Mouse (Mus musculus) hindbrain, embryonic 15.5 days (tissue): ENCODE data around the gene Lsm4. TPM values are rescaled to one million over a fixed set of nuclear protein-coding genes. Genes with fewer than 3 reads are reported as not detected.

Source experiments
- ATAC-seq: fragments of 200-750 bp; cut with Nextera tagmentation; 2 replicates; pipeline ENCODE4 v1.8.0; 2017; ENCODE audit warnings: low read depth, moderate number of reproducible peaks, moderate TSS enrichment; ENCODE audit not compliant: low FRiP score
- H3K27ac ChIP-seq: fragments of 300-500 bp; sonication (generic); replicated peaks from 2 replicates; pipeline ENCODE4 v1.5.1; 2015; ENCODE audit warnings: mild to moderate bottlenecking, inconsistent platforms
- H3K27me3 ChIP-seq: fragments of 300-500 bp; sonication (generic); 2 replicates; pipeline ENCODE4 v1.6.1; 2015; ENCODE audit warnings: control low read depth, inconsistent platforms
- H3K36me3 ChIP-seq: fragments of 300-500 bp; sonication (generic); 2 replicates; pipeline ENCODE4 v1.6.1; 2015; ENCODE audit warnings: control low read depth, inconsistent platforms
- H3K4me1 ChIP-seq: fragments of 300-500 bp; sonication (generic); replicated peaks from 2 replicates; pipeline ENCODE4 v1.6.1; 2015; ENCODE audit warnings: control low read depth, inconsistent platforms
- H3K4me2 ChIP-seq: fragments of 300-500 bp; sonication (generic); 2 replicates; pipeline ENCODE4 v1.6.1; 2015; ENCODE audit warnings: moderate library complexity, mild to moderate bottlenecking, inconsistent platforms
- H3K4me3 ChIP-seq: fragments of 300-500 bp; sonication (generic); 2 replicates; pipeline ENCODE4 v1.5.1; 2015; ENCODE audit warnings: mild to moderate bottlenecking, inconsistent platforms
- H3K9ac ChIP-seq: fragments of 300-500 bp; sonication (generic); 2 replicates; pipeline ENCODE4 v1.6.1; 2015; ENCODE audit warnings: inconsistent platforms
- H3K9me3 ChIP-seq: fragments of 300-500 bp; sonication (generic); 2 replicates; pipeline ENCODE4 v1.6.1; 2016; ENCODE audit warnings: control low read depth, inconsistent platforms
- WGBS: fragments of 180-500 bp; shearing (Covaris S2); methylation state at CpG from one replicate; pipeline ENCODE4 v1.1.7; 2015; 5-methylcytosine and 5-hydroxymethylcytosine counted together
- polyA plus RNA-seq: library from polyadenylated mRNA; unstranded; fragments of >200 nt; fragmentation: Nextera tagmentation; extraction: Ambion mirVana; gene quantifications from 2 replicates; pipeline ENCODE4 v1.2.1, GENCODE M21; 2015

The Lsm4 gene
- polyA plus RNA-seq, 1 experiment from 2014 or later: 192 TPM

DNA sequence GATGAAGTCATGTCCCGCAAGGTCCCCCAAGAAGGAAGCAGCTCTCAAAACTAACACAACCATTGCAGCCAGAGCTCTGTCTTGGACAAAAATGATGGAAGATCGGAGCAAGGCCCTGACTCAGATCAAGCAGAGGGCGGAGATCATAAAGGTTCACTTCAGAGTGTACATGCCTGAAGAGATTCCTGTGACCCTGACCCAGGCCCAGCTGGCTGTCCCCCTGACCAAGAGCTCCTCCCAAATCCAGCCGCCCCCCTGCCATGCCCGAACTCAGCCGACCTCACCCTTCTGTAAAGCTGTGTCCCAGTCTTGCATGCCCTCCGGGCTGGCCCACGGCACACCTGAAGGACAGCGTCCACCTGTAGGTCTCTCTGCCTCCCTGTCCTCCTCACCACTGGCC, 36.7 kb downstream of the Lsm4 start:
- Histone ChIP-seq H3K4me2 (no peak overlapping the region), H3K9me3 (no peaks in the 10 kb centered on the region), H3K4me3 (no peak overlapping the region), H3K27ac (no peak overlapping the region), H3K36me3 (no peaks in the 10 kb centered on the region), H3K27me3 (no peaks in the 10 kb centered on the region), H3K4me1 (no peaks in the 10 kb centered on the region), H3K9ac (no peak overlapping the region)
- ATAC-seq: no peak
- 89% methylated on average over 9 of the region's 9 CpGs for WGBS

GRCm38 (mm10) chr8:70710296-70710695, 37.2 kb downstream of the Lsm4 start:
- Histone ChIP-seq H3K27me3 (no peaks in the 10 kb centered on the region), H3K36me3 (no peaks in the 10 kb centered on the region), H3K4me1 (no peaks in the 10 kb centered on the region), H3K4me3 (no peak overlapping the region), H3K9ac (no peak overlapping the region), H3K9me3 (no peaks in the 10 kb centered on the region), H3K27ac (no peak overlapping the region), H3K4me2 (no peak overlapping the region)
- WGBS: 86% methylated on average over 1 of the region's 1 CpGs
- no peak for ATAC-seq

- H3K27me3 ChIP-seq: no peaks in the 10 kb centered on the region
- H3K9ac ChIP-seq: no peak overlapping the region
- WGBS: 86% methylated on average over 11 of the region's 11 CpGs
- no peaks in the 10 kb centered on the region for H3K4me1 ChIP-seq
- H3K27ac ChIP-seq: no peak overlapping the region
- no peak for ATAC-seq
- no peaks in the 10 kb centered on the region for H3K9me3 ChIP-seq
- H3K4me3 ChIP-seq: no peak overlapping the region
- H3K36me3 ChIP-seq: no peaks in the 10 kb centered on the region
- no peak overlapping the region for H3K4me2 ChIP-seq
Observed at GRCm38 (mm10) chr8:70711041-70711440, 38.0 kb downstream of the Lsm4 start.

DNA sequence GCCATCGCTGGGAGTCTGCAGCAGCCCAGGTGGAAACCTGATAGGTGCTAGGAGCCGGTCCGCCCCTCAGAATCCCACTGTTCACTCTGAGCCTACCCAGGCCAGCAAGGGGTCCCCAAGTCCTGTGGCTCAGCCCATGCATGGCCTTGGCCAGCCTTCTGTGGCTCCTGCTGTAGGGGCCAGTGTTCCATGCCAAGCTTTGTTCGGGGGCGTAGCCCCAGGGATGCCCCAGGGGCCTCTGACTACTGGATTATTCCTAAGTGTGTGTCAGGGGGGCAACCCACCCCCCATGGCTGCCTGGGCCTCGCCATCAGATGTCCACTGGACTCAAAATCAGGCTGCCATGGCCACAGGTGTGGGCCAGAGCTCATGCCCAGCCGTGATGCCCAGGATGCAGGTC, 40.9 kb downstream of the Lsm4 start:
- H3K9me3 ChIP-seq: no peaks in the 10 kb centered on the region
- H3K36me3 ChIP-seq: no peaks in the 10 kb centered on the region
- no peak overlapping the region for H3K27ac ChIP-seq
- no peak overlapping the region for H3K4me3 ChIP-seq
- WGBS: 75% methylated on average over 7 of the region's 7 CpGs
- no peaks in the 10 kb centered on the region for H3K27me3 ChIP-seq
- H3K4me1 ChIP-seq: no peaks in the 10 kb centered on the region
- H3K4me2 ChIP-seq: no peak overlapping the region
- no peak overlapping the region for H3K9ac ChIP-seq
- no peak for ATAC-seq

DNA sequence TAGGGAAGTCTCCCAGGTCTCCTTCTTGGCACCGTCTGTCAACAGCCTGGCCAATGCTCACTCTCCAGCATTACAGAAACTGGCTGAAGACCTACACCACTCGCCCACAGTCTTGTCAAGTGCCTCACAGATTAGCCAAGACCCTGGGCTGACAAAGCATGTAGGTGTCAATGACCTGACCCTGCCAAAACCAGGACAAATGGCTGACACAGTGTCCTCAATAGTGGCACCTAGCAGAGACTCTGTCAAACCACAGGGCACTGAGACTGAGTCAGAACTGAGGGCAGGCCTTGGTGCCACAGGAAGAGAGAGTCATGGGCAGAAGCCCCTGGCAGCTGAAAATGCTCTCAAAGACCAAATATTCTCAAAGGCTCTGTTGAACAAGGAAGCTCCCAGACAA, 42.0 kb downstream of the Lsm4 start:
- ATAC-seq: no peak
- Histone ChIP-seq H3K36me3 (no peaks in the 10 kb centered on the region), H3K4me1 (no peaks in the 10 kb centered on the region), H3K27me3 (no peaks in the 10 kb centered on the region), H3K9me3 (no peaks in the 10 kb centered on the region), H3K27ac (no peak overlapping the region), H3K4me2 (no peak overlapping the region), H3K9ac (no peak overlapping the region), H3K4me3 (no peak overlapping the region)
- 62% methylated on average over 2 of the region's 2 CpGs for WGBS

GRCm38 (mm10) chr8:70716521-70717400, 43.7 kb downstream of the Lsm4 start:
- WGBS: 87% methylated on average over 40 of the region's 40 CpGs
- ATAC-seq: no peak
- Histone ChIP-seq H3K27ac (no peak overlapping the region), H3K4me2 (no peak overlapping the region), H3K9ac (no peak overlapping the region), H3K36me3 (no peaks in the 10 kb centered on the region), H3K4me1 (no peaks in the 10 kb centered on the region), H3K9me3 (no peaks in the 10 kb centered on the region), H3K4me3 (no peak overlapping the region), H3K27me3 (no peaks in the 10 kb centered on the region)

DNA sequence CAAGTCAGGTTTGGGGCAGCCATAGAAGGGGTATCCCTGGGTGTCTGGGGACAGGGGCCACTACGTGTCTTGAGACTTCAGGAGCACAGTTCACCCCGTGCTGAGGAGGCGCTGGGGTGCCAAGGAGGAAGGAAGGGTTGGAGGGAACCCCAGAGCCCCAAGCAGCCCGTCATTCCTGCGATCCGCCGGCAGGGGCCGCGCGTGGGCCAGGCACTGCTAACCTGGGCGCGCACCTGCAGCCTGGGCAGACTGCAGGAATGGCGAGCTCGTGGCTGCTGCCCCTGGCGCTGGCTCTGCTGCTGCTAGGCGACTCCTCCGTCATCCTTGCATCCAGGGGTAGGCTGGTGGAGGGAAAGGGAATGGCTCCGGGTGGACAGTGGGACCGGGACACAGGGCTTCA, 45.2 kb downstream of the Lsm4 start, which contains the start of gene Gm3336:
Gm3336 (plus strand) TSS at position 247 of the 400 bp plus-strand sequence.
- Histone ChIP-seq H3K36me3 (no peaks in the 10 kb centered on the region), H3K4me1 (no peaks in the 10 kb centered on the region), H3K9me3 (no peaks in the 10 kb centered on the region), H3K4me2 (no peak within 1 kb of the TSS), H3K27me3 (no peaks in the 10 kb centered on the region), H3K4me3 (no peak within 1 kb of the TSS), H3K27ac (no peak within 1 kb of the TSS), H3K9ac (no peak within 1 kb of the TSS)
- ATAC-seq: no peak
- 1% methylated on average over 18 of the region's 19 CpGs for WGBS

DNA sequence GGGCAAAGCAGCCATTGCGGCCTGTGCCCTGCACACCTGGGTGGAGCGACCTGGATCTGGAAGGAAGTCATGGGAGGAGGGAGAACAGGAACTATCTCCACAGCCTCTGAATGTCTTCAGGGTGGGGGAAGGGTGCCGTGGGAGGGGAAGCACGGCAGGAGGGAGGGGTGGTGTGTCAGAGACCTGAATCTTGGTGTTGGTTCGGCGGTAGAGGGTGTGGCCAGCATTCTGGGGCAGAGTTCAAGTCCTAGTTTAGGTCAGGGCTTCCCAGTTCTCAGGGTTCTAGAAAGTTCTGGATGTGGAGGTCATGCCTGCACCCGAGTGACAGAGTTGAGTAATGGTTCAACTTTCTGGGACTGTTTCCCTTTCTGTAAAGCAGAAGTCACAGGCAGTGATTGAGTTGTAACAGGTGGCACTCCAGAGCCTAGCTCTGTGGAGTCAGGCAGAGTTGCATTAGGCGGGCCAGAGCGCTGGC, 46.8 kb downstream of the Lsm4 start:
- H3K9me3 ChIP-seq: no peaks in the 10 kb centered on the region
- H3K4me2 ChIP-seq: no peak overlapping the region
- H3K9ac ChIP-seq: no peak overlapping the region
- H3K4me1 ChIP-seq: no peaks in the 10 kb centered on the region
- no peak for ATAC-seq
- no peak overlapping the region for H3K4me3 ChIP-seq
- no peaks in the 10 kb centered on the region for H3K36me3 ChIP-seq
- no peaks in the 10 kb centered on the region for H3K27me3 ChIP-seq
- WGBS: 69% methylated on average over 9 of the region's 9 CpGs
- no peak overlapping the region for H3K27ac ChIP-seq

DNA sequence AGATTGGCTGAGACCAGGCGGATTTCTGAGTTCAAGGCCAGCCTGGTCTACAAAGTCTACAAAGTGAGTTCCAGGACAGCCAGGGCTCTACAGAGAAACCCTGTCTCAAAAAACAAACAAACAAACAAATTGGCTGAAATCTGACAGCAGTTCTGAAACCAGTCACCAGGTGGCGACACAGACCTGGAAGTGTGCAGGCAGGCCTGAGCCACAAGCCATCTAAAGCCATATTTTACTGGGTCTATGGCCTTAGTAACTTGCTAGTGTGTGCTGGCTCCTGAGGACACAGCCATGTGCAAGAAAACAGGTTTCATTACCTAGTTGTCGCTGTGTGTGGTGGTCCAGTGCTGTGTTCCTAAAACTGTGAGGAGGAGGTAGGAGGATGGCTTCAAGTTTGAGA, 47.7 kb downstream of the Lsm4 start:
- peak; percentile 74 for ATAC-seq
- Histone ChIP-seq H3K27me3 (no peaks in the 10 kb centered on the region), H3K36me3 (no peaks in the 10 kb centered on the region), H3K4me1 (no peaks in the 10 kb centered on the region), H3K9ac (no peak overlapping the region), H3K27ac (no peak overlapping the region), H3K4me3 (no peak overlapping the region), H3K4me2 (no peak overlapping the region), H3K9me3 (no peaks in the 10 kb centered on the region)
- WGBS: 7% methylated on average over 3 of the region's 3 CpGs

- H3K27me3 ChIP-seq: no peaks in the 10 kb centered on the region
- no peak overlapping the region for H3K27ac ChIP-seq
- H3K9ac ChIP-seq: no peak overlapping the region
- 91% methylated on average over 8 of the region's 8 CpGs for WGBS
- H3K4me1 ChIP-seq: no peaks in the 10 kb centered on the region
- no peak overlapping the region for H3K4me3 ChIP-seq
- H3K36me3 ChIP-seq: no peaks in the 10 kb centered on the region
- no peak for ATAC-seq
- no peaks in the 10 kb centered on the region for H3K9me3 ChIP-seq
- no peak overlapping the region for H3K4me2 ChIP-seq
Observed at GRCm38 (mm10) chr8:70721601-70722000, 48.6 kb downstream of the Lsm4 start.

- H3K4me3 ChIP-seq: no peak within 1 kb of the TSS
- H3K9me3 ChIP-seq: no peaks in the 10 kb centered on the region
- no peak within 1 kb of the TSS for H3K9ac ChIP-seq
- H3K36me3 ChIP-seq: no peaks in the 10 kb centered on the region
- no peak within 1 kb of the TSS for H3K27ac ChIP-seq
- no peak within 1 kb of the TSS for H3K4me2 ChIP-seq
- H3K27me3 ChIP-seq: peaks cover 11% of the 10 kb centered on the region
- WGBS: 60% methylated on average over 7 of the region's 7 CpGs
- no peaks in the 10 kb centered on the region for H3K4me1 ChIP-seq
- ATAC-seq: no peak
Observed at GRCm38 (mm10) chr8:70723486-70724210, 50.6 kb downstream of the Lsm4 start, which contains the start of gene Pde4c. TSS of gene Pde4c (plus strand) at chr8:70723720.

DNA sequence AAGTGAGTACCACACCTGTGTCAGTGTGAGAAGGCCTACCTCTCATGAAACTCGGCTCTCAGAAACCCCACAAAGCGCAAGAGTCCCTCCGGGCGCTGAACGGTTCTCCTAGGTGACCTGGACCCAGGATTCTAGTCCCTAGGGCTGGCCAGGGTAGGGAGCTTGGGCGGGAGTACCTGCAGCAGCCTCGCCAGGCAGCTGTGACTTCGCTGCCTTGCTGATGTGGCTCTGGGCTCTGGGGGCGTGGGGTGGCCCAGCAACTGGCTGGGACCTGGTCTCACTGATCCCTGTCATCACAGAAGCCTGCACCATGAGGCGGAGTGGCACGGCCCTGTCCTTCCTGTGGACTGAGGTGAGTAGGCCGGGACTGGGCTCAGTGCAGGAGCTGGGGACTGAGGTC, 51.2 kb downstream of the Lsm4 start:
- H3K4me3 ChIP-seq: no peak overlapping the region
- H3K4me1 ChIP-seq: no peaks in the 10 kb centered on the region
- no peak for ATAC-seq
- no peak overlapping the region for H3K9ac ChIP-seq
- H3K27me3 ChIP-seq: peaks cover 16% of the 10 kb centered on the region
- 82% methylated on average over 12 of the region's 12 CpGs for WGBS
- no peaks in the 10 kb centered on the region for H3K9me3 ChIP-seq
- no peaks in the 10 kb centered on the region for H3K36me3 ChIP-seq
- no peak overlapping the region for H3K27ac ChIP-seq
- H3K4me2 ChIP-seq: no peak overlapping the region
